ENCODE assay signal across 8 mouse cellular contexts in the genomic region with DNA sequence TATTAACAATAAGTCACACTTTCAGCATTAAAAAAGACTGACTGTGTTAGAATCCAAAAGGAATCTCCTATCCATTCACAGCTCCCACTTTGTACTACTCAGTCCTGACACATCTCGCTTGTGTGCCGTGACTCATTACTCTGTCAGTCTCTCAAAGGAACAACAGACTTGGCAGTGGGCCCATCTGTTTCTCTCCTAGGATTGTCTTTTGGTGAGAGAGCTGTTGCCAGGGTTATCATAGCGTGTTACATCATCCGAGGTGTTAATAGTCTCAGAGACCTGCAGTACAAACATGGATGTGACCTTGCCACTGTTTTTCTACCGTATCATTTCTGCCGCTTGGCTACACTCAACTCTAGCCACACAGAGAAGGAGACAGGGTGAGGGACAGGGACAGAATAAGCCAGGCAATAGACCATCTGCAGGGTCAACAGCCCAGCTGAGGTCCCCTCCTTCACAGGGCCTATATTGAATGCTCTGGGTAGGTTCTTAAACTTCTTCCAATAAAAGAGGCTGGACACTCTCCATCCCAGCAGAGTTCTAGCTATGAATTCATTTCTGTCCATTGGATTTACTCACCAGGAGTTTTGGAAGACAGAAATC.
DNase-seq lines count a peak whose midpoint lies in the region; ATAC-seq and TF ChIP-seq lines count a peak whose summit lies in the region.

No protein-coding gene starts in this region.

- WGBS in liver, postnatal 0 days (ENCODE audit: insufficient replicate concordance), result 50% methylated on average over 6 of the region's 6 CpGs
- 74% methylated on average over 6 of the region's 6 CpGs for WGBS in liver, embryonic 12.5 days (ENCODE audit: insufficient replicate concordance)
- WGBS in forebrain, embryonic 16.5 days, result 27% methylated on average over 6 of the region's 6 CpGs

- peaks cover 3% of the 10 kb centered on the region; the same call in 1 of the 2 replicates for H3K4me1 ChIP-seq in liver, postnatal 0 days (ENCODE audit: insufficient read depth)
- no peaks in the 10 kb centered on the region for H3K4me1 ChIP-seq in liver, embryonic 12.5 days
- H3K4me1 ChIP-seq in forebrain, embryonic 16.5 days (replicated peaks; ENCODE audit: control insufficient read depth, insufficient read depth, low read length), result peaks cover 4% of the 10 kb centered on the region

- TF ChIP-seq CTCF in liver, postnatal 0 days (IDR thresholded peaks at IDR 0.05; ENCODE audit: low read depth), result no peak
- TF ChIP-seq CTCF in gastrocnemius, adult 2 months (IDR thresholded peaks at IDR 0.05), result no peak

- peak; percentile 85 for ATAC-seq in liver, postnatal 0 days
- ATAC-seq in liver, embryonic 12.5 days, result no peak
- ATAC-seq in forebrain, embryonic 16.5 days, result peak; percentile 80; the same call in 1 of the 2 replicates
- ATAC-seq in megakaryocyte progenitor cell, adult 5-6 weeks (replicated peaks; ENCODE audit: poor library complexity), result peak; percentile 66

- intact Hi-C loops in gastrocnemius, adult 2 months (cut with DNase I), result no loop called here
- intact Hi-C loops in gastrocnemius, postnatal 14 days (cut with DNase I; ENCODE audit: low total_unique reads), result no loop called here

- no peaks in the 10 kb centered on the region for H3K9me3 ChIP-seq in liver, postnatal 0 days (ENCODE audit: low read length)
- no peaks in the 10 kb centered on the region for H3K9me3 ChIP-seq in liver, embryonic 12.5 days (replicated peaks)
- H3K9me3 ChIP-seq in forebrain, embryonic 16.5 days (ENCODE audit: control insufficient read depth, low read length), result no peaks in the 10 kb centered on the region

- H3K36me3 ChIP-seq in liver, postnatal 0 days (replicated peaks; ENCODE audit: insufficient read depth, low read length), result no peaks in the 10 kb centered on the region
- H3K36me3 ChIP-seq in liver, embryonic 12.5 days, result no peaks in the 10 kb centered on the region
- H3K36me3 ChIP-seq in forebrain, embryonic 16.5 days (ENCODE audit: control insufficient read depth, insufficient read depth), result no peaks in the 10 kb centered on the region

- no peaks in the 10 kb centered on the region for H3K27me3 ChIP-seq in liver, postnatal 0 days (ENCODE audit: insufficient read depth, low read length)
- H3K27me3 ChIP-seq in liver, embryonic 12.5 days (replicated peaks), result no peaks in the 10 kb centered on the region
- H3K27me3 ChIP-seq in forebrain, embryonic 16.5 days (replicated peaks; ENCODE audit: control insufficient read depth, insufficient read depth, low read length), result no peaks in the 10 kb centered on the region

- no peak overlapping the region for H3K4me3 ChIP-seq in liver, postnatal 0 days (ENCODE audit: low read depth, low read length)
- no peak overlapping the region for H3K4me3 ChIP-seq in liver, embryonic 12.5 days
- H3K4me3 ChIP-seq in forebrain, embryonic 16.5 days (replicated peaks; ENCODE audit: low read length), result no peak overlapping the region
- no peak overlapping the region for H3K4me3 ChIP-seq in gastrocnemius, adult 2 months

- H3K4me2 ChIP-seq in liver, postnatal 0 days (ENCODE audit: low read depth, low read length), result no peak overlapping the region
- no peak overlapping the region for H3K4me2 ChIP-seq in liver, embryonic 12.5 days
- no peak overlapping the region for H3K4me2 ChIP-seq in forebrain, embryonic 16.5 days (ENCODE audit: low read length)

- no peak overlapping the region for H3K9ac ChIP-seq in liver, postnatal 0 days (replicated peaks)
- H3K9ac ChIP-seq in liver, embryonic 12.5 days, result no peak overlapping the region
- H3K9ac ChIP-seq in forebrain, embryonic 16.5 days (replicated peaks; ENCODE audit: low read depth, low read length), result no peak overlapping the region

- no peak for TF ChIP-seq EP300 in liver, postnatal 0 days (IDR thresholded peaks at IDR 0.05; ENCODE audit: low read depth)

- peak; percentile 54 to 59 for DNase-seq in cerebellum, postnatal 10 days
- DNase-seq in cerebellum, adult 8-10 months, result no peak
- peak; percentile 62 for DNase-seq in liver, postnatal 0 days
- no peak for DNase-seq in gastrocnemius, adult 2 months
- DNase-seq in gastrocnemius, postnatal 14 days, result no peak

- H3K27ac ChIP-seq in liver, postnatal 0 days (ENCODE audit: low read depth), result peak overlapping the region; percentile 45
- no peak overlapping the region for H3K27ac ChIP-seq in liver, embryonic 12.5 days
- no peak overlapping the region for H3K27ac ChIP-seq in forebrain, embryonic 16.5 days (ENCODE audit: low read length)
- H3K27ac ChIP-seq in gastrocnemius, adult 2 months, result no peak overlapping the region

Comparison
In these comparisons a context has a peak if more than half of its experiments do, and no peak if none do; other contexts are left out.
1. DNase-seq: peak in cerebellum, postnatal 10 days (2 of 2) and liver, postnatal 0 days (single experiment); none in cerebellum, adult 8-10 months (single experiment), gastrocnemius, adult 2 months (single experiment) and gastrocnemius, postnatal 14 days (single experiment).